Mouse (Mus musculus) T-helper 2 cell (primary cell): ENCODE results near the gene Bmpr1b.
"Not testable (repeated sequence)": the region's sequence is repeated elsewhere in the genome, so short reads cannot be mapped to it uniquely, and the experiment has no call there.

Experiments
- in situ Hi-C: fragments of 300-600 bp; cut with MboI, MseI; formaldehyde crosslinking; loops from one replicate; pipeline ENCODE4 v1.15.1; 2025; ENCODE audit warnings: high pct_unique_total_duplicates

Bmpr1b gene

GRCm38 (mm10) chr3:142168863-142169521, at the start of gene Bmpr1b:
TSS of gene Bmpr1b (minus strand) at chr3:142169425.
- in situ Hi-C loops: no loop called here

GRCm38 (mm10) chr3:142212821-142213220, 43.6 kb upstream of the Bmpr1b start:
- in situ Hi-C loops: no loop called here

- in situ Hi-C loops: no loop called here
These were observed 43.0 kb upstream of the Bmpr1b start for GRCm38 (mm10) chr3:142212186-142212585.

GRCm38 (mm10) chr3:142209981-142210380, 40.8 kb upstream of the Bmpr1b start:
- in situ Hi-C loops: no loop called here

- in situ Hi-C loops: no loop called here
These were observed 39.8 kb upstream of the Bmpr1b start for GRCm38 (mm10) chr3:142209057-142209456.

- in situ Hi-C loops: no loop called here
These were observed 38.3 kb upstream of the Bmpr1b start for GRCm38 (mm10) chr3:142207488-142207887.

GRCm38 (mm10) chr3:142206316-142206715, 37.1 kb upstream of the Bmpr1b start:
- in situ Hi-C loops: no loop called here

- in situ Hi-C loops: no loop called here
These were observed 26.9 kb upstream of the Bmpr1b start for GRCm38 (mm10) chr3:142196142-142196541.

GRCm38 (mm10) chr3:142191627-142192026, 22.4 kb upstream of the Bmpr1b start:
- in situ Hi-C loops: not testable (repeated sequence)

GRCm38 (mm10) chr3:142186551-142186950, 17.3 kb upstream of the Bmpr1b start:
- in situ Hi-C loops: no loop called here

- in situ Hi-C loops: no loop called here
These were observed 4.8 kb upstream of the Bmpr1b start for GRCm38 (mm10) chr3:142173996-142174395.

- in situ Hi-C loops: no loop called here
These were observed 868 bp downstream of the Bmpr1b start for GRCm38 (mm10) chr3:142168251-142168862.

GRCm38 (mm10) chr3:142164981-142165380, 4.2 kb downstream of the Bmpr1b start:
- in situ Hi-C loops: no loop called here

- in situ Hi-C loops: no loop called here
These were observed 5.3 kb downstream of the Bmpr1b start for GRCm38 (mm10) chr3:142163896-142164295.

GRCm38 (mm10) chr3:142161405-142161804, 7.8 kb downstream of the Bmpr1b start:
- in situ Hi-C loops: no loop called here

GRCm38 (mm10) chr3:142151980-142152379, 17.2 kb downstream of the Bmpr1b start:
- in situ Hi-C loops: no loop called here

- in situ Hi-C loops: loop anchor here (10.0 kb wide), 1 partner anchor 1534 kb away; no protein-coding TSS in a partner anchor
These were observed 30.4 kb downstream of the Bmpr1b start for GRCm38 (mm10) chr3:142138796-142139195.

GRCm38 (mm10) chr3:142126379-142126778, 42.8 kb downstream of the Bmpr1b start:
- in situ Hi-C loops: no loop called here

- in situ Hi-C loops: no loop called here
These were observed 43.7 kb downstream of the Bmpr1b start for GRCm38 (mm10) chr3:142125556-142125955.

GRCm38 (mm10) chr3:142124255-142124654, 45.0 kb downstream of the Bmpr1b start:
- in situ Hi-C loops: no loop called here

GRCm38 (mm10) chr3:142122376-142122775, 46.8 kb downstream of the Bmpr1b start:
- in situ Hi-C loops: no loop called here

- in situ Hi-C loops: no loop called here
These were observed 48.4 kb downstream of the Bmpr1b start for GRCm38 (mm10) chr3:142120795-142121194.

- in situ Hi-C loops: no loop called here
These were observed 54.4 kb downstream of the Bmpr1b start for GRCm38 (mm10) chr3:142114762-142115316.
